Mouse (Mus musculus) ovary, postnatal 14 days (tissue): Measurements from ENCODE around the gene Aars.
"Not testable (repeated sequence)": the region's sequence is repeated elsewhere in the genome, so short reads cannot be mapped to it uniquely, and the experiment has no call there.

Experiments
- DNase-seq: peaks from one replicate; pipeline ENCODE4 v3.0.0; 2022; ENCODE audit warnings: low spot score

The Aars gene

GRCm38 (mm10) chr8:111053827-111054518 is 21.0 kb downstream of the Aars start:
- no peak for DNase-seq

DNA sequence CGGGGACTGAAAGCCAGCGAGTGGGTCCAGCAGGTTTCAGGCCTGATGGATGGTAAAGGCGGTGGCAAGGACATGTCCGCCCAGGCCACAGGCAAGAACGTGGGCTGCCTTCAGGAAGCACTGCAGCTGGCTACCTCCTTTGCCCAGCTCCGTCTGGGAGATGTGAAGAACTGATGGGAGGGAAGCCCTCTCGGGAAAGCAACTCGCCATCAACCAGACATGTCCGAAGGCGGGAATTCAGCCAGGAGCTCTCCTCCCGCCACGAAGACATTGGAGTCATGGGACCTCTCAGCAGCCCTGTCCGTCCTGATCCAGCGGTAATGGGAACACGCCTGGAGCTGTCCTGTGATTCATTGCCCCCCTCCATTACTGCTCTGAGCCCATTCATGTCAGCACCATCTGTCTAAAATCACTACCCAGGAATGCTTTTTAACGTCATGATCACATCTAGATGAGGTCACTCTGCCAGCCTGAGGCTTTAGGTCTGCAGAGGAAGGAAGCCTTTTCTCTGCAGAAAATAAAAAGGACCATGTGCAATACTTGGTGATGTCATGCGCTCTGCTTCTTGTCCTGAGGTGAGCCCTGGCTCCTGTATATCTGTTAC is 22.2 kb downstream of the Aars start:
- DNase-seq = no peak

DNA sequence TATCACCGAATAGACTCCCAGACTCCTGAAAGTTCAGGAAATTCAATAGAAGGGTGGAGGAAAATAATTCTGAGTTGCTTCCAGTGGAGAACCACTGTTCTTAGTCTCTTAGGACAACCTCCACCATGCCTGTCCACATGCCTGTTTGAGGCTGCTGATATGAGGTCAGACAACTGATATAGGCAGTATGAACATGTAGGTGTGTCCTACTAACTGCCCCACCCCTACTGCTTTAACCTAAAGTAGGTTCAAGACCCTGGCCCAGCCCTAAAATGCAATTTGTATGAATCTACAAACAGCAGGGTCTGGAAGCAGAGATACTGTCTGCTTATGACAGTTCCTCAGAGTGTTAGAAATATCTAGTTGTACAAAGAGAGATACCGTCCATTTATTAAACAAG is 22.7 kb downstream of the Aars start:
- no peak for DNase-seq

DNA sequence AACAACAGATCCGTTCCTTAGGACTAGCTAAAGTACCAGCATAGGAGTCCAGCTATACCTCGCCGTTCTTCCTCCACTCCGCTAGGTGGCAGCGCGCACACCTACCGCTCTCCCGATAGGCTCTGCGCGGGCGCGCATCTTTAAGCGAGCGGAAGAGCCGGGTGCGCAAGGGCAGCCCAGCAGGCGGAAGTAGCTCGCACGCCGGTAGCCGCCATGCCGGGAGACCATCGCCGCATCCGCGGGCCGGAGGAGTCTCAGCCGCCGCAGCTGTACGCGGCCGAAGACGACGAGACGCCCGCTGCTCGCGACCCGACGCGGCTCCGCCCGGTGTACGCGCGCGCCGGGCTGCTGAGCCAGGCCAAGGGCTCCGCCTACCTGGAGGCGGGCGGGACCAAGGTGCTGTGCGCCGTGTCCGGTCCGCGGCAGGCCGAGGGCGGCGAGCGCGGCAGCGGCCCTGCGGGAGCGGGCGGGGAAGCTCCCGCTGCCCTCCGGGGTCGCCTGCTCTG is 23.3 kb downstream of the Aars start, which contains the start of gene Exosc6:
TSS of gene Exosc6 (plus strand) at position 182 of the 506 bp plus-strand sequence.
- peak; percentile 83 for DNase-seq

DNA sequence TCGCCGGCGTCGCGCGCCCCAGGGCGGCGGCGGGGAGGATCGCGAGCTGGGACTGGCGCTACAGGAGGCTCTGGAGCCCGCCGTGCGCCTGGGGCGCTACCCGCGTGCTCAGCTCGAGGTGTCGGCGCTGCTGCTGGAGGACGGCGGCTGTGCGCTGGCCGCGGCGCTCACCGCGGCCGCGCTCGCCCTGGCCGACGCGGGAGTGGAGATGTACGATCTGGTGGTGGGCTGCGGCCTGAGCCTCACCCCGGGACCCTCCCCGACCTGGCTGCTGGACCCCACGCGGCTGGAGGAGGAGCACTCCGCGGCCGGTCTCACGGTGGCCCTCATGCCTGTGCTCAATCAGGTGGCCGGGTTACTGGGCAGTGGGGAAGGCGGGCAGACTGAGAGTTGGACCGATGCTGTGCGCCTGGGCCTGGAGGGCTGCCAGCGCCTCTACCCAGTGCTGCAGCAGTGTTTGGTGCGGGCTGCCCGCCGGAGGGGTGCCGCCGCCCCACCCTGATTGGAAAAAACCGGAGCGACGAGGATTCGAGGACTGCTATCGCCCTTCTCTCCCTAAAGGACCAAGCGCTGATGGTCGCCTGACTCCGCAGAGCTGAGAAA is 23.8 kb downstream of the Aars start:
- no peak for DNase-seq

DNA sequence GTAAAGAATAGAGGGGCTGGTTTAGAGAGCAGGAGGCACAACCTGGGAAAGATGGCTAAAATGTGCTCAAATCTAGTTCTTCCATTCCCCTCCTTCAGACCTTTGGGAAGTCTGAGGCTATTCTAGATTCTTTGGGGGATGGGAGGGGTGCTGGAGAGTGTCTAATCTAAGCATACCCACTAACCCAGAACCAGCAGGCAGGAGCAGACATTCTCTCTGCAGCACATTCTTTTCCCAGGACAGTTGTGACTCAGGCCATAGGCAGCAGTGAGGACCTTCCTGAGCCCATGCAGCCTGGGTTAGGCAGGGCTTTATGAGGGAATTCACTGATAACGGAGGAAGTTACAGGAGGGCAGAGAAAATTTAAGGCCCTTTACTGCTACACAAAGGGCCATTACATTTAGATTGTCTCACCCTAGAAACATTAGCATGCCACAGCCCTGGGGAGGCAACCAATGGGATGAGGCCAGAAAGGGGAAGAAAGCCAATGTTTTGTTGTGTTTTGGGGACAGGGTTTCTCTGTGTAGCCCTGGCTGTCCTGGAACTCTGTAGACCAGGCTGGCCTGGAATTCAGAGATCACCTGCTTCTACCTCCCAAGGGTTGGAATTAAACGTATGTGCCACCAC is 26.1 kb downstream of the Aars start:
- no peak for DNase-seq

- no peak for DNase-seq
Observed at GRCm38 (mm10) chr8:111061688-111062071, 28.7 kb downstream of the Aars start.

DNA sequence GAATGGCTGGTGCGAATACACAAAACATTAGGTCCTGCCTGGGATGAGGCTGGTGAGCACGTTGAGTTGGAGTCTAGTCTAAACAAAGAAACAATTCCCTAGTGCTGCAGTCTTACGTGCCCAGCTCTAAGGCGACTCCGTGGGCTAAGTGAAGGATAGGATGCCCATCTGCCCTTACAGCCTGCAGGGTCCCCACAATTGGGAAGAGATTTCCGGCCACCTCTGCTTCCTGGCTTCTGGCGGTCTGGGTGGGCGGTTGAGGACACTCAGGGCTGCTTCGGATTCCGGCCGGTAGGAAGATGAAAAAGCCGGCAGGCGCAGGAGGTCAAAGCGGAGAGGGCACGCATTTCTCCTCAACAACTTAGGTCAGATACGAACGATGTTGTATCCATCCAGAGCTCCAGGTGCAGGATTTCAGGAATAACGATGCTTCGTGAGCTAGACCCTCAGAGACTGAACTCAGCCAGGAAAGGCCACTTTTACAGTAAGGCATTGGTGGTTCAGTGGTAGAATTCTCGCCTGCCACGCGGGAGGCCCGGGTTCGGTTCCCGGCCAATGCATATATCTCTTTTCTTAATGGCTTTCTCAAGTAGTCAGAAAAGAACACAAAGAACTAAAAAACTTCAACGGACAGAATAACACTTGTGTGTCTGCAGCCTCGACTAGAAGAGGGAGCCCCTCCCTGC is 29.3 kb downstream of the Aars start:
- DNase-seq = peak; percentile 93

DNA sequence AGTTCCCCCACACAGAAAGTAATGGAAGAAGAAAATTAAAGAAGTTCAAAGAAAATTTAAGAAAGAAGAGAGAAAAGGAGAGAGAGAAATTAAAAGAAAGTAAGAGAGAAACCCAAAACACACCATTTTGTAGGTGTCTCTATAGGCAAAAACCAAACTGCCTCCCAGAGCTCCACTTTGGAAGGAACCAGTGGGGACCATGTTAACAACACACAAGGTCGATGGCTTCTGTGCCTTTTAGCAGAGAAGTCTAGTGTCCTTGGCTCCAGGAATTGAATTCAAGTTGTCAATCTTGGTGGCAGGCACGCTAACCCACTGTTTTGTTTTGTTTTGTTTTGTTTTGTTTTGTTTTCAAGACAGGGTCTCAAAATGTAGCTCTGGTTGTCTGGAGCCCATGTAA is 29.9 kb downstream of the Aars start:
- DNase-seq = no peak

DNA sequence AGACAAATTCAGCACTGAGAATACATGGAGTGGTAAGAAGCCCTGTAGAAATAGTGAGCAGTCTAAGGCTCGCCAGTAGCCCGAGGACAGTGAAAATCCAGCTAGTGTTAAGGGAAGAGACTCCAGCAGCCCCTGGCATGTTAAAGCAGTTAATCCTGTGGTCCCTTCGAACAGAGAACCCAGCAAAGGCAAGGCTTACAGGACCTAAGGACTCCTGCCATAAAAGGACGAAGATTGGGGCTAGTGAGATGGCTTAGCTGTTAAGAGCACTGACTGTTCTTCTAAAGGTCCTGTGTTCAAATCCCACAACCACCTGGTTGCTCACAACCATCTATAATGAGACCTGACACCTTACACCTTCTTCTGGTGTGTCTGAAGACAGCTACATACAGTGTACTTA is 33.4 kb downstream of the Aars start:
- no peak for DNase-seq

DNA sequence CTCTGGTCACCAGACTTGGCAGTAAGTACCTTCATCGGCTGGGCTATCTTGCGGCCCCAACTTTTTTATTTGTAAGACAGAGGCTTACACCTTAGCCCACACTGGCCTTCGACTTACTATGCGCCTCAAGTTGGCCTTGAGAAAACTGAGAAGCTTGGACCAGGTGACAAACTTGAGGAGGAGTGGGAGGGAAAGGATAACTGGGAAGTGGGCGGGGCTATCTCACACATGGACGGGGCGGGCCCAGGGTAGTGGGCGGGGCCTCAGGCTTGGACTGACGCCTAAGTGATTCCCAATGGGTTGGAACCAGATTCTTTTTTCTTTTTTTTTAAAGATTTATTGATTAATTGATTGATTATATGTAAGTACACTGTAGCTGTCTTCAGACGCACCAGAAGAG is 34.5 kb downstream of the Aars start:
- no peak for DNase-seq

GRCm38 (mm10) chr8:111068660-111069059 is 35.7 kb downstream of the Aars start:
- not testable (repeated sequence) for DNase-seq

DNA sequence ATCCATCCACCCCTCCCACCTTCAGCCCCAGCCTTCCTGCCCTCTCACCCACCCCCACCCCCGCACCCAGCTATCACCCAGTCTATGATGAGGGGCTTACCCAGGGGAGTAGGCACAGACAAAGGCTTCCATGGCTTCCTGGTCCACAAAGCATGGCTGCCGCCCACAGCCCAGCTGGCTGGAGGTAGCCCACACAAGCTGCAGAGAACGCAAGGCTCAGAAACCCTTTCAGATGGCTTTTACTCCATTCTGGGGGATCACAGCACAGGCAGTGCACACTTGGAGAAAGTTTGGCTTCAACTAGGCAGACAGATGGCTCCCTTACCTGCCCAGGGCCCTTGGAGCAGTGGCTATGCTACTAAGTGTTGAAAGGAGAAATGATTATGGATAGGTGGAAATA is 43.0 kb downstream of the Aars start:
- DNase-seq = no peak

- DNase-seq = no peak
Observed at GRCm38 (mm10) chr8:111079461-111079860, 46.5 kb downstream of the Aars start.

GRCm38 (mm10) chr8:111079861-111080271 is 46.9 kb downstream of the Aars start:
- DNase-seq = no peak

- no peak for DNase-seq
Observed at GRCm38 (mm10) chr8:111081580-111082258, 48.8 kb downstream of the Aars start.

GRCm38 (mm10) chr8:111083936-111084335 is 51.0 kb downstream of the Aars start:
- not testable (repeated sequence) for DNase-seq

- DNase-seq = peak; percentile 70
Observed at GRCm38 (mm10) chr8:111090126-111090525, 57.2 kb downstream of the Aars start.

DNA sequence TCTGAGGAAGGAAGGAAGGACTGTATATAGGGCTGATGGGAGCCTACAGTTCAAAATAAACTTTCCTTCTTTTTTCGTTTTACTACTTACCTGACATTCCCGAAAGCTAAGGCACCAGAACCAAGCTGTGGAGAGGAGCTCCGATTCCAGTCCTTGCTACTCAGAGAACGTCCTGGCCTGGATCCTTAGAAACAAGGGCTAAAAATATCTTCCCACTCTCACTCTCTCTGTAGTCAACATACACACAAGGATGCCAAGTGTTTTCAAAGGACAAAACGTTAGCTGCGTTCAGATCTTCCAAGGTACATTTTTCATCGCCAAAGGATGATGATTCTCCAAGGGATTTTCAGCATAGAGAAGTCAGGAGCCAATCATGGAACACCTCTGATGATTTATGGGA is 58.8 kb downstream of the Aars start:
- DNase-seq = no peak

GRCm38 (mm10) chr8:111092326-111092725 is 59.4 kb downstream of the Aars start, which contains the start of gene Clec18a:
Gene Clec18a, minus strand, starts transcription at chr8:111092426.
- not testable (repeated sequence) for DNase-seq
